Mouse (Mus musculus) urinary bladder, postnatal 14 days (tissue): ENCODE measurements at regions not wholly inside any gene's neighbourhood (a gene's known extent, or its start where the extent isn't known, plus 50 kb on each side); places are given as distances from the start of the nearest gene placed in this dataset.
"Not testable (repeated sequence)": the region's sequence is repeated elsewhere in the genome, so short reads cannot be mapped to it uniquely, and the experiment has no call there.

ENCODE experiments used
- DNase-seq: peaks from one replicate; pipeline ENCODE4 v3.0.0; 2021; ENCODE audit warnings: low spot score

- not testable (repeated sequence) for DNase-seq
Measured at GRCm38 (mm10) chr16:50774699-50775098, 183.7 kb upstream of the Ccdc54 start.

- no peak for DNase-seq
Measured at GRCm38 (mm10) chr16:50766055-50766770, 175.3 kb upstream of the Ccdc54 start.

- DNase-seq: no peak
Measured at GRCm38 (mm10) chr16:50762096-50762495, 171.1 kb upstream of the Ccdc54 start.

- DNase-seq: no peak
Measured at GRCm38 (mm10) chr16:50759979-50760378, 169.0 kb upstream of the Ccdc54 start.

- DNase-seq: no peak
Measured at GRCm38 (mm10) chr16:50756696-50757095, 165.7 kb upstream of the Ccdc54 start.

- peak; percentile 42 for DNase-seq
Measured at GRCm38 (mm10) chr16:50753612-50754389, 162.8 kb upstream of the Ccdc54 start.

- DNase-seq: no peak
Measured at GRCm38 (mm10) chr16:50753046-50753445, 162.1 kb upstream of the Ccdc54 start.

GRCm38 (mm10) chr16:50752277-50752600 is 161.3 kb upstream of the Ccdc54 start:
- no peak for DNase-seq

GRCm38 (mm10) chr16:50751495-50752276 is 160.7 kb upstream of the Ccdc54 start:
- DNase-seq: no peak

GRCm38 (mm10) chr16:50747698-50748097 is 156.7 kb upstream of the Ccdc54 start:
- no peak for DNase-seq

GRCm38 (mm10) chr16:50745723-50746122 is 154.8 kb upstream of the Ccdc54 start:
- no peak for DNase-seq

GRCm38 (mm10) chr16:50737396-50737843 is 146.5 kb upstream of the Ccdc54 start:
- peak; percentile 16 for DNase-seq

- peak; percentile 90 for DNase-seq
Measured at GRCm38 (mm10) chr16:50736151-50737047, 145.4 kb upstream of the Ccdc54 start.

GRCm38 (mm10) chr16:50733359-50733758 is 142.4 kb upstream of the Ccdc54 start:
- no peak for DNase-seq

GRCm38 (mm10) chr16:50732082-50733006 is 141.4 kb upstream of the Ccdc54 start:
- DNase-seq: peak; percentile 93

- no peak for DNase-seq
Measured at GRCm38 (mm10) chr16:50729341-50729740, 138.4 kb upstream of the Ccdc54 start.

- no peak for DNase-seq
Measured at GRCm38 (mm10) chr16:50723144-50723543, 132.2 kb upstream of the Ccdc54 start.

GRCm38 (mm10) chr16:50717306-50718017 is 126.5 kb upstream of the Ccdc54 start:
- DNase-seq: no peak

GRCm38 (mm10) chr16:50709727-50710126 is 118.8 kb upstream of the Ccdc54 start:
- DNase-seq: no peak

GRCm38 (mm10) chr16:50707906-50708305 is 117.0 kb upstream of the Ccdc54 start:
- no peak for DNase-seq
